Mouse (Mus musculus): ENCODE measurements around the gene Mrpl58. TPM values are rescaled to one million over a fixed set of nuclear protein-coding genes. Genes with fewer than 3 reads are reported as not detected.
"Not testable (repeated sequence)": the region's sequence is repeated elsewhere in the genome, so short reads cannot be mapped to it uniquely, and the experiment has no call there.

Gene Mrpl58
- polyA plus RNA-seq, 1 experiment from 2014 or later = 206 TPM

DNA sequence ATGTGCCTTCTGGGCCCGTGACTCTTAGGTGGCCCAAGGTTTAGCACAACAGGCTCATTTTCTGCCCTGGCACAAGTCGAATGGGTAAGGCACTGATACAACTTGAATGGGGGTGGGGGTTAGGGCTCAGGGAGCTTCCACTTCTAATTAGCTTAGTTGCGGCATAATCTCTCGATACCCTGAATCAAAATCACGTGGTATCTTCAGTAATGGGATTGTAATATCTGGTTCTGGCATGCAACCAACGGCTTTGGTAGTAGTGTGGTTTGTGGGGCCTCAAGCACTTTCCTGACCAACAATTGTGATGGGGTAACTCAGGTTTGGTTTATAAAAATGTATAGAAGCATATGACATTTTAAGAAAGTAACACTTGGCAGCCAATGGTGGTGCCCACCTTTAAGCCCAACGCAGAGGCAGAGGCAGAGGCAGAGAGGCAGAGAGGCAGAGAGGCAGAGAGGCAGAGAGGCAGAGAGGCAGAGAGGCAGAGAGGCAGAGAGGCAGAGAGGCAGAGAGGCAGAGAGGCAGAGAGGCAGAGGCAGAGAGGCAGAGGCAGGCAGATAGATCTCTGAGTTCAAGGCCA, 48.8 kb downstream of the Mrpl58 start:
- Histone ChIP-seq H3K4me1 (ENCODE audit: control insufficient read depth, insufficient read depth, low read length) (no peaks in the 10 kb centered on the region), H3K9ac (replicated peaks; ENCODE audit: low read depth, low read length) (no peak overlapping the region), H3K27me3 (ENCODE audit: control insufficient read depth, insufficient read depth, low read length) (no peaks in the 10 kb centered on the region), H3K4me3 (ENCODE audit: low read depth, low read length) (no peak overlapping the region), H3K9me3 (ENCODE audit: control insufficient read depth, low read depth, low read length) (no peaks in the 10 kb centered on the region), H3K36me3 (ENCODE audit: control insufficient read depth, insufficient read depth, low read length) (no peaks in the 10 kb centered on the region), H3K4me2 (replicated peaks; ENCODE audit: low read depth, low read length) (no peak overlapping the region), H3K27ac (ENCODE audit: low read length) (no peak overlapping the region)
- no peak for ATAC-seq (ENCODE audit: insufficient number of reproducible peaks, insufficient read depth, low FRiP score, low read depth)
- WGBS = 89% methylated on average over 7 of the region's 7 CpGs

- no peaks in the 10 kb centered on the region for H3K27me3 ChIP-seq (ENCODE audit: control insufficient read depth, insufficient read depth, low read length)
- H3K9ac ChIP-seq (replicated peaks; ENCODE audit: low read depth, low read length) = no peak overlapping the region
- ATAC-seq (ENCODE audit: insufficient number of reproducible peaks, insufficient read depth, low FRiP score, low read depth) = no peak
- H3K27ac ChIP-seq (ENCODE audit: low read length) = no peak overlapping the region
- H3K4me3 ChIP-seq (ENCODE audit: low read depth, low read length) = no peak overlapping the region
- no peak overlapping the region for H3K4me2 ChIP-seq (replicated peaks; ENCODE audit: low read depth, low read length)
- no peaks in the 10 kb centered on the region for H3K36me3 ChIP-seq (ENCODE audit: control insufficient read depth, insufficient read depth, low read length)
- 0 out of 2 replicates have a peak, but pooled peaks cover 3% of the 10 kb centered on the region for H3K4me1 ChIP-seq (ENCODE audit: control insufficient read depth, insufficient read depth, low read length)
- no peaks in the 10 kb centered on the region for H3K9me3 ChIP-seq (ENCODE audit: control insufficient read depth, low read depth, low read length)
- 55% methylated on average over 4 of the region's 4 CpGs for WGBS
These were observed 49.8 kb downstream of the Mrpl58 start for GRCm38 (mm10) chr11:115453306-115453705.

DNA sequence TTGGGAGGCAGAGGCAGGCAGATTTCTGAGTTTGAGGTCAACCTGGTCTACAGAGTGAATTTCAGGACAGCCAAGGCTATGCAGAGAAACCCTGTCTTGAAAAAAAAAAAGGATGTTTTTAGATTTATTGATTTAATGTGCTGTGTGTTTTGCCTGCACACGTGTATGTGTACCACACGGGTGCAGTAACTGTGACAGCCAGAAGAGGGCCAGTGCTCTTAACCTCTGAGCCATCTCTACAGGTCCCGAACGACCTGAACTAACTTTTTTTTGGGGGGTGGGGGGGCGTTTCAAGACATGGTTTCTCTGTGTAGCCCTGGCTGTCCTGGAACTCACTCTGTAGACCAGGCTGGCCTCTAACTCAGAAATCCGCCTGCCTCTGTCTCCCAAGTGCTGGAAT, 51.3 kb downstream of the Mrpl58 start:
- WGBS = 90% methylated on average over 6 of the region's 6 CpGs
- not testable (repeated sequence) for H3K4me2 ChIP-seq (replicated peaks; ENCODE audit: low read depth, low read length); H3K9ac ChIP-seq (replicated peaks; ENCODE audit: low read depth, low read length); H3K9me3 ChIP-seq (ENCODE audit: control insufficient read depth, low read depth, low read length); H3K27ac ChIP-seq (ENCODE audit: low read length); ATAC-seq (ENCODE audit: insufficient number of reproducible peaks, insufficient read depth, low FRiP score, low read depth); H3K27me3 ChIP-seq (ENCODE audit: control insufficient read depth, insufficient read depth, low read length); H3K4me3 ChIP-seq (ENCODE audit: low read depth, low read length); H3K4me1 ChIP-seq (ENCODE audit: control insufficient read depth, insufficient read depth, low read length); H3K36me3 ChIP-seq (ENCODE audit: control insufficient read depth, insufficient read depth, low read length)

- Histone ChIP-seq H3K36me3 (ENCODE audit: control insufficient read depth, insufficient read depth, low read length) (no peaks in the 10 kb centered on the region), H3K9ac (replicated peaks; ENCODE audit: low read depth, low read length) (no peak overlapping the region), H3K4me1 (ENCODE audit: control insufficient read depth, insufficient read depth, low read length) (0 out of 2 replicates have a peak, but pooled peaks cover 3% of the 10 kb centered on the region), H3K4me2 (replicated peaks; ENCODE audit: low read depth, low read length) (no peak overlapping the region), H3K4me3 (ENCODE audit: low read depth, low read length) (no peak overlapping the region), H3K27ac (ENCODE audit: low read length) (no peak overlapping the region), H3K9me3 (ENCODE audit: control insufficient read depth, low read depth, low read length) (no peaks in the 10 kb centered on the region), H3K27me3 (ENCODE audit: control insufficient read depth, insufficient read depth, low read length) (no peaks in the 10 kb centered on the region)
- no peak for ATAC-seq (ENCODE audit: insufficient number of reproducible peaks, insufficient read depth, low FRiP score, low read depth)
- WGBS = 88% methylated on average over 15 of the region's 15 CpGs
These were observed 52.1 kb downstream of the Mrpl58 start for GRCm38 (mm10) chr11:115455619-115456018.

DNA sequence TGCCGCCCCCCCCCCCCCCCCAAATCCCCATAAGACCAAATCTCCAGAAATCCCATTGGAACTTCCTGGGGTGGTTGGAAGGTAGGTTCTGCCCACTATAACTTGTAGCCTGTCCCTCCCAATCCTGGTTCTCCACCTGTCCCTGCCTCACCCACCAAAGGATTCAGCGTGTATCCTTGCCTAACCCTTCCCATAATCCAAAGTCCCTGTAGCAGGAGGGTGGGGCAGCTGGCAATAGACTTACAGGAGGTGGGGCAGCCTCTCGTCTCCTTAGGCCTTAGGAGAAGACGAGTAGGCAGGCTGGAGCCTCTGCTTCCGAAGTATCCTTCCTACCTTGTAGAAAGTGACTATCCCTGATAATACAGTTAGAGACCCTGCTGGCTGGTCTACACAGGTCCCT, 52.6 kb downstream of the Mrpl58 start:
- H3K27ac ChIP-seq (ENCODE audit: low read length) = no peak overlapping the region
- no peaks in the 10 kb centered on the region for H3K9me3 ChIP-seq (ENCODE audit: control insufficient read depth, low read depth, low read length)
- H3K4me1 ChIP-seq (ENCODE audit: control insufficient read depth, insufficient read depth, low read length) = 0 out of 2 replicates have a peak, but pooled peaks cover 3% of the 10 kb centered on the region
- no peaks in the 10 kb centered on the region for H3K36me3 ChIP-seq (ENCODE audit: control insufficient read depth, insufficient read depth, low read length)
- H3K27me3 ChIP-seq (ENCODE audit: control insufficient read depth, insufficient read depth, low read length) = no peaks in the 10 kb centered on the region
- no peak overlapping the region for H3K9ac ChIP-seq (replicated peaks; ENCODE audit: low read depth, low read length)
- no peak for ATAC-seq (ENCODE audit: insufficient number of reproducible peaks, insufficient read depth, low FRiP score, low read depth)
- no peak overlapping the region for H3K4me2 ChIP-seq (replicated peaks; ENCODE audit: low read depth, low read length)
- H3K4me3 ChIP-seq (ENCODE audit: low read depth, low read length) = no peak overlapping the region
- WGBS = 87% methylated on average over 5 of the region's 5 CpGs

DNA sequence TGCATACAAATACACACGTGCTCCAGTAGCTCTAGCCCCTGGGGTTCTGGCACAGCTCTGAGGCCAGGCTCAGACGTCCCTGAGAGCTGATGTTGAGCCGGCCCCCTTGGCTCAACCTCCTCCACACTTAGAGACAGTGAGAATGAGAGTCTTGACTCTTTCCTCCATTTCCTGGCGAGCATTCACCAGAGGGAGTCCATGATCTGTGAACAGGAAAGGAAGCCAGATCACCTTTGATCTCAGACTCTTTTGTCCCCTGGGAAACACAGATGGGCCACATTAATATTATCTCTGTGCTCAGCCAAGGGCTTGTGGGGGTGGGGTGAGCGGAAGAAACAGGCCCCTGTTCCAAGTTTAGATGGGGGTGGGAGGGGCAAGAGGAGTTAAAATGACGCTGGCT, 53.9 kb downstream of the Mrpl58 start:
- WGBS = 25% methylated on average over 6 of the region's 6 CpGs
- Histone ChIP-seq H3K27me3 (ENCODE audit: control insufficient read depth, insufficient read depth, low read length) (no peaks in the 10 kb centered on the region), H3K36me3 (ENCODE audit: control insufficient read depth, insufficient read depth, low read length) (no peaks in the 10 kb centered on the region), H3K4me1 (ENCODE audit: control insufficient read depth, insufficient read depth, low read length) (0 out of 2 replicates have a peak, but pooled peaks cover 3% of the 10 kb centered on the region), H3K4me3 (ENCODE audit: low read depth, low read length) (no peak overlapping the region), H3K4me2 (replicated peaks; ENCODE audit: low read depth, low read length) (no peak overlapping the region), H3K9me3 (ENCODE audit: control insufficient read depth, low read depth, low read length) (no peaks in the 10 kb centered on the region), H3K9ac (replicated peaks; ENCODE audit: low read depth, low read length) (no peak overlapping the region), H3K27ac (ENCODE audit: low read length) (no peak overlapping the region)
- ATAC-seq (ENCODE audit: insufficient number of reproducible peaks, insufficient read depth, low FRiP score, low read depth) = no peak

GRCm38 (mm10) chr11:115460976-115461375, 57.4 kb downstream of the Mrpl58 start:
- Histone ChIP-seq H3K4me2 (replicated peaks; ENCODE audit: low read depth, low read length) (no peak overlapping the region), H3K27ac (ENCODE audit: low read length) (no peak overlapping the region), H3K9ac (replicated peaks; ENCODE audit: low read depth, low read length) (no peak overlapping the region), H3K36me3 (ENCODE audit: control insufficient read depth, insufficient read depth, low read length) (no peaks in the 10 kb centered on the region), H3K4me1 (ENCODE audit: control insufficient read depth, insufficient read depth, low read length) (0 out of 2 replicates have a peak, but pooled peaks cover 3% of the 10 kb centered on the region), H3K4me3 (ENCODE audit: low read depth, low read length) (no peak overlapping the region), H3K27me3 (ENCODE audit: control insufficient read depth, insufficient read depth, low read length) (no peaks in the 10 kb centered on the region), H3K9me3 (ENCODE audit: control insufficient read depth, low read depth, low read length) (no peaks in the 10 kb centered on the region)
- 22% methylated on average over 8 of the region's 8 CpGs for WGBS
- ATAC-seq (ENCODE audit: insufficient number of reproducible peaks, insufficient read depth, low FRiP score, low read depth) = no peak

DNA sequence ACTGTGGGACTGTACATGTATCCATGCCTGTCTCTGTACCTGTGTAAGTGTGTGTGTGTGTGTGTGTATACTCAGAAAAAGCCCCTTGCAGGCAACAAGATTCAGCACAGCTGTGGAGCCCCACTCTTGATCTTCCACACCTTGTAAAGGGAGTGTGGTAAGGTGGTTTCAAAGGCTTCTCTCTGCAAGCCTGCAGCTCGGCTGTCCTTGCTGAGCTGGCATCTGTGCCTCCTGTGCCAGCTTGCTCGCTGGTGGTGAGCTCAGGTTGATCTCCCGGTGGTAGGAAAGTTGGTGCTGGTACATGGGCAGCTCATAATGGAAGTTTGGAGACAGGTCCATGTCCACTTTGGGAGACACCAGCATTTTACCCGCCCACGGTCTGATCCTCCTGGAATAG, 58.3 kb downstream of the Mrpl58 start:
- 0 out of 2 replicates have a peak, but pooled peaks cover 3% of the 10 kb centered on the region for H3K4me1 ChIP-seq (ENCODE audit: control insufficient read depth, insufficient read depth, low read length)
- no peaks in the 10 kb centered on the region for H3K36me3 ChIP-seq (ENCODE audit: control insufficient read depth, insufficient read depth, low read length)
- H3K27ac ChIP-seq (ENCODE audit: low read length) = no peak overlapping the region
- H3K9ac ChIP-seq (replicated peaks; ENCODE audit: low read depth, low read length) = no peak overlapping the region
- no peak overlapping the region for H3K4me2 ChIP-seq (replicated peaks; ENCODE audit: low read depth, low read length)
- H3K4me3 ChIP-seq (ENCODE audit: low read depth, low read length) = no peak overlapping the region
- no peak for ATAC-seq (ENCODE audit: insufficient number of reproducible peaks, insufficient read depth, low FRiP score, low read depth)
- 71% methylated on average over 5 of the region's 5 CpGs for WGBS
- no peaks in the 10 kb centered on the region for H3K9me3 ChIP-seq (ENCODE audit: control insufficient read depth, low read depth, low read length)
- no peaks in the 10 kb centered on the region for H3K27me3 ChIP-seq (ENCODE audit: control insufficient read depth, insufficient read depth, low read length)
